Mouse (Mus musculus) frontal cortex, adult 2 months (tissue): Measurements from ENCODE around the gene C1ql4. TPM values are rescaled to one million over a fixed set of nuclear protein-coding genes. Genes with fewer than 3 reads are reported as not detected.

Experiments
- DNase-seq, 2 experiments: peaks; one replicate each; pipeline ENCODE4 v3.0.0; 2022; ENCODE audit warnings: low spot score in 1 of 2; ENCODE audit errors: extremely low spot score in 1 of 2
- polyA plus RNA-seq: library from polyadenylated mRNA; depleted of rRNA; stranded (reverse); fragments of >200 nt; gene quantifications from 2 replicates; pipeline ENCODE4 v1.2.3, GENCODE M21; 2012

Gene C1ql4
- polyA plus RNA-seq, 1 experiment = not detected

DNA sequence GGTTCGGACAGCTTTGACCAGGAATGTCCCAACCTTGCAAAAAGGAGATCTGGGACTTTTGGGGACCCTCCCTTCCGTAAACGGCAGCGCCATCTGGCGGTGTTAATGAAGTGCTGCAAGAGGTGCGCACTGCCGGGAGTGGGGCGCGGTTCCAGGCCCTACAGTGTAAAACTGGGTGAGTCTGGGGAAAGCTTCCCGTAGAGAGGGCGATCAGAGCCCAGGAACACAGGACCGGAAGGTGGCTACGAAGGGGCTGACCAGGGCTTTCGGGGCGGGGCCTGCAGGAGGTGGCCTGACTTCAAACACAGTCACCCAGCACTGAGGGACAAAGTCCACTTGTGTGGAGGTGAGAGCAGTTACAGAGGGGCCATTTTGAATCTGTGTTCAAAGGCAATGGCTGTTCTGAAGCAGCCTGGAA lies 11.5 kb upstream of the C1ql4 start:
- peak in 1 of 2 experiments; percentile 30 for DNase-seq

DNA sequence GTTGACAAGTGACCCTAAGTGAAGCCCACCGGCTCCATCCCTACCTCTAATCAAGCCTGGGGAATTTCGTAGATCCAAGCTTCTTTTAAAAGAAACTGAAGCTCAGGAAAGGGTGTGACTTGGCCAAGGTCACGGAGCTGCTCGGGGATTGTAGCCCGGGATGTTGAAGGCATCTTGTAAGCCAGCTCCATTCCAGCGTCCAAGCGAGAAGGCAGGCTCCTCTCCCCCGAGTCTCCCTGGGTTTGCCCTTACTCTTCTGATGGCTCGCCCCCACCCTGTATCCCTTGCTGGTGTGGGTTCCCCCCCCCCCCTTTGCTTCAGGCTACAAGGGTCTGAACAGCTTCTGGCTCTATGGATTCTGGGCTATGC lies 10.9 kb upstream of the C1ql4 start:
- no peak for DNase-seq

DNA sequence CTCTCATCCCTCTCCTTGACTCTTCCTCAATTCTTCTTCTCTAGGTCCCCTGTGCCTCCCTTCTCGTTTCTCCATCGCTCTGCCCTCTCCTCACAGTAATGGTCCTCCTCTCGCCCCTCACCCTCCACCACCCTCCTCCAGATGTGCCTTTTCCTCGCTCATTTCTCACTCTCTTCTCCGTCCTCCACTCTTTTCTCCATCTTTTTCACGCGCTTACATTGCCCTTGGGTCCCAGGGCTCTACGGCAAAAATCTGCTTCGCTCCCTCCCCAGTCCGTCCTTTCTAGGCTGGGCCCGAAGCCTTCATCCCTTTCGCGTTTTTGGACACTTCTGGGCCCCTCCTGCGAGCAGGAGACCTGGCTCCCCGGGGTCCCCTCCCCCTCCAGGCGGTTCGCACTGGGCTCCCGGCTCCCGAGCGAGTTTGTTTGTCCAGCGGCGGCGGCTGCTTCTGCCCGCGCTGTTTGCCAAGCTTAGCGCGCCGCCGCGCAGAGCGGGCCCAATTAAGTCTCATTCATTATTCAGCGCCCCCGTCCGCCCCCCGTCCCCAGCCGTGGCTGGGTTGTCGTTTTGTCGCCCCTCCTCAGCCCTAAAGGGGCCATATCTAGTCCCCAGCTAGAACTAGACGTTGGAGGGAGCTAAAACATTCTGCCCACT lies 10.3 kb upstream of the C1ql4 start:
- no peak for DNase-seq

DNA sequence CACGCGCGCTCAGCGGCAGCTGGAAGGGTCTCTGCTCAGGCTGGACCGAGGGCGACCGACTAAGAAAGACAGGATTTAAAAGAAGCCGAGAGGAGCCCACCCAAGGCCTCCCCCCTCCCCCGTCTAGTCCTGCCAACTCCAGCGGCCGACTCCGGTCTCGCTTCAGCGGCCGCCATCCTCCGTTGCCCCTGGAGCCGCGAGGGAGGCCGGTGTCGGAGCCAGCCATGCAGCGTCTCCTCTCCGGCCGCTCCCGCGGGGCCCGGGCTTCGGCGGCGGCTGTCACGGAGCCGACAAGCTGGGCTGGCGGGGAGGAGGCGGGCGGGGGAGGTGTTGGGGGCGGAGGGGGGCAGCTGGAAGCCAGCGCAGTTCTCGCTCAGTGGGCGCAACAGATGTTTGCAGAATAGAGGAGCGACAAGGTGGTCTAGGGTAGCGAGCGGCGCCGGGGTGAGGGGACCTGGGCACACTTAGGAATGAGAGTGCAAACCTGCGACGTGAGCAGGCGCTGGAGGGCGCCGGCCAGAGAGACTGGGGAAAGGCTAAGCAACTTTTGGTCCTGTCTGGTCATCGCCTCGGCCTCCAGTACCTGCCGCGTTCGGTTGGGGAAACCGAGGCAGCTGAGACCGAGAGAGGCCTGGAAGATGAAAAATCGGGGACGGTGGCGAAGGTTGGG lies 9.3 kb upstream of the C1ql4 start:
- no peak for DNase-seq

DNA sequence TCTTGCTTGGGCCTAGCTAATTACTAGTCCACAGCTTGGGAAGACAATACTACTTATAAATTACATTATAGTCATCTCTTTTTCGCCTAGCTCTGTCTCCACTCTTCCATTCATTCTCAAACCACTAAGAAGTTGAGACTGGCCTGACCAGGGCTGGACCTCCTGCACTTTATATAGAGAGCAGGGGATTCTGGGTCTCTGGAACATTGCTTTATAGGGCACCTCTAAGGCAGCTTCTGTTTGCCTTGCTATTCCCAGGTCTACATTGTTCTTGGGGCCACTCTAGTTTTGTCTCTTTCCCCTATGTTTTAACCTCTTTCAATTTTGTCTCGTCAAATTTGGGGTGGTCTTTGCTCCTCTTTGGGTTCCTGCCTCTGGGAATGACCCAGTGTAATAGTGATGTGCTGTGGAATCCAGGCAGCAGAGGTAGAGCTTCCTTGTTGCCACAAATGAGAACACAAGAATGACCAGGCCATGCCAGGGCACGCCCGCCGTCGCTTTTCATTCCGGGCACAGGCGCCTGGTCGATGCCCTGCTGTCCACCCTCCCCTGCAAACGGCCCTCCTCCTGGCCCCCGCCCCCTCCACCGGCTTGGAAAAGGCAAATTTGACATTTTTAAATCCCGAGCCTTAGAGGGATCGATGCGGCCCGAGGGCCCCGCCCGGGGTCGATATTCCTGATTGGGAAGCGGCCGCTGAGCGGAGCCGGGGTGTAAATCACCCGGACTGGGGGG lies 8.6 kb upstream of the C1ql4 start:
- DNase-seq = no peak

DNA sequence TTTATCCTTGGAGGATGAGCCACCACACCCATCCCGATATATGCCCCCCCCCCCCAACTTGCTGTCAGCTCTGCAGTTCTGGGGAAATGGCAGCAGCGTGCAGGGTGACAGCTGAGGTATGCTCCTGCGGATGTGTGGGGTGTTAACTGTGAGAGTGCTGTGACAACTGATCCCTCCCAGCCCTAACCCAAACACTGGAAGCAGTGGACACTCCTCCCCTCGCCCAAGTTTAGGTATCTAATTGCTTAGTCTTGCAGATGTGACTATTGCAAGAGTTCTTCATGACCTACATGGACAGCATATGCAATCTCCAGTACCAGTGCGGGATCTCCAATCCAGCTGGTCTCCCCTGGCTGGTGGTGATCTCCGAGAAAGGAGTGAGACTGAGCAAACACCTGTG lies 7.7 kb upstream of the C1ql4 start:
- DNase-seq = no peak

DNA sequence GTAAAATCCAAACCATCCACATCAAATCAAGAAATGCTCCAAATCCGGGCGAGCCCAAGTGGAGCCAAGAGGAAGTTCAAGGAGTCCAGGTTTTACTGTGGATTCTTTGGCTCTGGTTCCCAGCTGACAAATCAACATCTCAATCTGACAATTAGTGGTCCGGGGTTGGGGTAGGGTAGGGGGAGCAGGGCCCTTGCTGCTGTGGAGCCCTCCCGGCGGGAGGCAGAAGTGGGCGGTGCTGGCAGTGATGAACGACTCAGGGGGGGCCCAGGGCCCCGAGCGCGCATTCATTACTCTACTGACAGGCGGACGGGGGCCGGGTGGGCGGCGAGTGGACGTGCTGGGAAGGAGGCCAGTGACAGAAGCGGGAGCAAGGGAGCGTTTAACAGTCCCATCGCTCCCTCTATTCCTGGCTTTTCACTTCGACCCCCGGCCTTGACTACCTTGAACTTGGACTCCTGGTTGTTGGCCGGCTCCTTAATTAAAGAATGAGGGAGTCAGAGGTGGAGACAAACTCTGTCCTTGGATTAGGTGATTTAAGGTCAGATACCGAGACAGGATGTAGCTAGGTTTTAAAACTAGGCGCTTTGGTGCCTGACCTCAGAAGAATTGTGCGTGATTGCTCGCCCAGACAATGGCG lies 7.1 kb upstream of the C1ql4 start:
- no peak for DNase-seq

DNA sequence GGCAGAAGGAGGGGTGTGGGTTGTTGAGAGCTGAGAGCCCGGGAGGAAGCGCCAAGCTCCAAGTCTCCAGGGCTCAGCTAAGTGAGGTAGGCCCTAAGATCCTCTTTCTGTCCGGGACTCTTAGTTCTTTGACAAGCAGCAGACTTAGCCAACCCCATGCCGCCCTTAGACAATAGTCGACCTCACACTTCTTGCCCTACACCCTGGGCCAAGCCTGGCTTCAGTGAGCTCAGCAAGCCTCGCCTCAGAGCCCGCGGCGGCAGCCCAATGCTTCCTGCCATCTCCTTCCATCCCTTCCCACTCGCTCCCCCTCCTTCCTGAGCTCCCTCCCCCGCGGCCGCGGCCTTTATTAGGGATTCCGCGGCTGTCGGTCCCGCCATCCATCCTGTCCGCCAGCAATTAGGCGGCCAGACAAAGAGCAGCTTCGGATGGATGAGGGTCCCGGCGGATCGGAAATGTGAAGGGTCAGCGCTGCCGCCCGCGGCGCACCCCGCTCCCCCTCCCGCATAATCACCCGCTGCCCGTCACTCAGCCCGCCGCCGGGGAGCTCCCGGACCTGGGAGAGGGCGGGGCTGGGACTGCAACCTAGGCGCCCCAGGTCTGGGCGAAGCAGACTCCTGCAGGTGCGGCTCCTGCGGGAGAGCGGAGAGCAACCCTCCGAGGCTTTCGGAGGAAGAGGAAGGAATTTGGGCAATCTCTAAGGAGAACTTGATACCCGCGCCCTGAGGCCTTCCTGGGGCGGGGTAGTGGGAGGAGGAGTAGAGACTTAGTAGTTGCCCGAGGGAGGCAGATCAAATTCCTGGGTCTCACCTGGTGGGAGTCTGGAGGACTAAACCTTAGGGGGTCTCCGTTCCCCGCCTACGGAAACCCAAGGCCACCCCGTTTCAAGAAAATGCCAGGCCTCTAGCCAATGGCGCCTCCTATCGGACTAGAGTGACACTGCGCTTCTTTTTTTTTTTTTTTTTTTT lies 6.0 kb upstream of the C1ql4 start:
- DNase-seq = no peak

DNA sequence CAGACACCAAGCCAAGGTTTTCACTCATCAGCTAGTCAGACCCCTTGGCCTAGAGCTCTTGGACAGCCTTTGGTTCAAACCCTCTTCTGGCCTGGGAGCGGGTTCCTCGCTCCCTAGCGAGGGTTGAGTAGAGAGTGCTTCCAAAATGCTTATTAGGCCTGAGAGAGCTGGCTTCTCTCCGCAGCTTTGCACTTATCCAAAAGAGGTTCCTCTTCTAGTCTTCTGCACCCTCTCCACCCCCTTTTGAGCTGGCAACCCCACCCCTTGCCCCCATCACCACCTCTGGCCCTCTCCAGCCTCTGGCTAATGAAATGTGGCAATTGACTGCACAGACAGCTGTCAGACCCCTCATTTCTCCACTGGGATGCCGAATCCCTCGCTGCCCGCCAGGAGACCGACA lies 5.3 kb upstream of the C1ql4 start, which contains the start of gene Dnajc22:
TSS of gene Dnajc22 (plus strand) at position 301 of the 400 bp plus-strand sequence.
- no peak for DNase-seq

DNA sequence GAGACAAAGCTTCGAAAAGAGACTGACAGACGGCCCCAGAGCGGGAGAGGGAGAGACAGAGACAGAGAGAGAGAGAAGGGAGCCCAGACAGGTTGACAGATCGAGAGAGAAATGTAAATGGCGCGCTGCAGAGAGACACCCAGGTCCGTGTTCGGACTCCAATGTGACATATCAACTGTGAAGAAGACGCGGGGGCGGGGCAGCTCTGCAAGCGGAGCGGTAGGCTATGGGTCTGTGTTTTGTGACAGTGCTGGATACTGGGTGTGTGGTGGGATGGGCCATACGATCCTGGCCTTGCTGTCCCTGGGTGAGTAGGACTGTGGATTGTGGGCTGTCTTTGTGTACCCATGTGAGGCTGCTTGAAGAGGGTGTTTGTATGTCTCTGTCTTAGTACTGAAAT lies 1.5 kb upstream of the C1ql4 start:
- DNase-seq = no peak

DNA sequence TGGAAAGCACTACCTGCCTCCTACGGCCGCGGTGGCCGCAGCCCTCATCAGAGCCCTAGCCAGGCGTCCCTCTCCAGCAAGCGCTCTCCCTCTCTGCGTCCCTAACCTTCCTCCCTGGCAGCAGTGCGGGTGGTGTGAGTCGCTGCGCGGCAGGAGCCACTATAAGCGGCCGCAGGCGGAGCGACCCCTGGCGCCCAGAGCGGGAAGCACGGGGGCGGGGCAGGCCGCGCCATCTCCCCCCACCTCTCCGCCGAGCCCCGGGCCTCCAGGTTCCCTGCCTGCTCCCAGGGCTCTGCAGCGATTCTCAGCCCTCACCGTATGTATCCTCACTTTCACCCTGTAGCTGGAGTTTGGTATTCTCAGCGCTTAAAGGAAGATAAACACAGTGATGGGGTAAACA lies 675 bp upstream of the C1ql4 start:
- peak in 1 of 2 experiments; percentile 55 for DNase-seq

DNA sequence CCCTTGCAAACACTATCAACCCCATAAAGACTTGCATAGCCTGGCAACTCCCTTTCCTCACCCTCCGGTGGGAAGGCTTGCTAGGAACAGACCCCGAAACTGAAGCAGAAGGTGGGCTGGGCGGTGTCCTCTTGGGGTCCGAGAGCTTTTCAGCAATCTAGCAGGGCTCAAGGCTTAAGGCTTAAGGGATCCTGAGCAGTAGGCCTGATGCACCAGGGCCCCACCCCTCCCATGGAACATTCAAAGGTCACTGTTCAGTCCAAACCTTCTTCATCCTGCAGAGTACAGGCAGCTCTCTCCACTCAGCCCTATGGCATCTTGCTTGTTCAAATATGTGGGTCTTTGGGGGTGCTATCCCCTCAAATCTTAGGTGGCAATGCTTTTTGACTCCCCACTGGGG lies 1.6 kb downstream of the C1ql4 start:
- DNase-seq = no peak

DNA sequence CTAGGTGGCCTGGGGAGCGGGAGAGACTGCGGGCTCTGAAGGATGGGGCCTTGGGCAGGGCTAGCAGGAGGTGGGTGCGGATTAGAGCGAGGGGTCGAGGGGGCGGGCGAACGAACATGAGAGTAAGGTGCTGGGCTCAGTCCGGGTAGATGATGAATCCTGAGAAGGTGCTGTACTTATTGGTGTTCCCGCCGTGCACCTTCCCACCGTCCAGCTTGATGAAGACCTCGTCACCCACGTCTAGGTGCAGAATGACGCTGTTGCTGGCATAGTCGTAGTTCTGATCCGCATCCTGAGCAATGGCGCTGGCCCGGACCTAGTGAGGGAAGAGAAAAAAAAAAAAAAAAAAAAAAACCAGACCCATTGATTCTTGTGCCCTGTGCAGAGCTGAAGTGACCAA lies 3.0 kb downstream of the C1ql4 start:
- DNase-seq = no peak

DNA sequence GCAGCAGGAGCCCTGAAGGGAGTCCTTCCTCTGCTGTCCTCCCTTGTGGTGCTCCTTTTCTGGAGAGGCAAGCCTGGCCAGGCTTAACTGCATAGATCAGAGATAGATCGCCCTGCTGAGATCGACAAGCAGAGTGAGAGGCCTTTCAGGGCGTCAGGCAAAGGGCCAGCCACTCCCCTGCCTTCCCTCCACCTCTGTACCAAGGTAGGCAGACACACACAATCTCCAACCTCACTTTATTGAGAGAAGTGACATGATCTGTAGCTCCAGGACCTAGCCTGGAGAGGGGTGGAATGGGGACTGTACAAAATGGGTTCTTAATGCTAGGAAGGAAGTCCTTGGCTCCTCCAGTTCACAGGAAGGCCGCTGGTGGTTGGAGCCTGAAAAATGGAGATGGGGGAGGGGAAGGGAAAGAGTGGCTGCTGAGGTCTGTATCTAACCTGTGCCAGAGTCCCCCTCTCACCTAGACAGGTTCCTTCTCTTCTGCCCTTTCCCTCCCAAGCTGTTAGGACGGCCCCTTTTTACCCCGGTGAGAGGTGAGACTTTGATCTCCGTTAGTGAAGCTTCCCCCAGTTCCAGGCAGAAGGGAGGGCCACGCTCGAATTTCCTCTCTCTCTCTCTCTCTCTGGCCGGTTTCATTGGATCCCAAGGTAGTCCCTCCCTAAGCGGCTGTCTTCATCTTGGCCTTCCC lies 3.6 kb downstream of the C1ql4 start:
- no peak for DNase-seq

DNA sequence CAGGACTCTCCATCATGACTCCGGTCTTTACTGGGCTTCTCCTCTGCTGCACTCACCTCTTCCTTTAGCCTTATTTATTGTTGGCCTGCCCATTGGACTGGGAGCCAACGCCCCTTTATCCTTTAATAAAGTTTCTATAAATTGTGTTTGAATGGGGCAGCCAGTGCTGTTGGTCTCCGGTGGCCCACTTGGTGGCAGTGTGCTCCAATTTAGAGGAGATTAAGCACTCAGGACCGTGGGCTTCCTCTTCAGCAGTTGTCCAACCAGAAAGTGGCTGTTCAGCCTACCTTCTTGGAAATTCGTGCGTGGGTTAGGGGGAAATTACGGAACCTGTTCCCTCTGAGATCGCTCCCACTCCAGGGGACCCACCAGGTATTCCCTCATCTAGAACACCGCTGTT lies 4.4 kb downstream of the C1ql4 start:
- peak in 1 of 2 experiments; percentile 57 for DNase-seq

DNA sequence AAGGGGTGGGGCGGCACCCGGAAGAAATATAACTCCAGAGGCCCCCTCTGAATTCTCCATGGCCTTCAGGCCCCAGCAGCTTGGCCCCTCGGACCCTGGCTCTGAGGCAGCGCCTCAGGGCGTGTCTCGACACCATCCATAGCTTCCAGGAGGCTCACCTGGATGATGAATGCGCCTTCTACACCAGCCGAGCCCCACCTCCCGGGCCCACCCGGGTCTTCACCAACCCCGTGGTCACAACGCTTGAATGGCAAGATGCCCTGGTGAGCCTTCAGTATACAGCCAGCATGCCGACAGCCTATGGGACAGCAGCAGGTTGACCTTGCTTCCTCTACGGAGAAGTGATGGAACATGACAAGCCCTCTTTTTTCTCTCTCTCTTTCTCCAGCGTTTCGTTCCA lies 4.8 kb downstream of the C1ql4 start:
- DNase-seq = no peak

DNA sequence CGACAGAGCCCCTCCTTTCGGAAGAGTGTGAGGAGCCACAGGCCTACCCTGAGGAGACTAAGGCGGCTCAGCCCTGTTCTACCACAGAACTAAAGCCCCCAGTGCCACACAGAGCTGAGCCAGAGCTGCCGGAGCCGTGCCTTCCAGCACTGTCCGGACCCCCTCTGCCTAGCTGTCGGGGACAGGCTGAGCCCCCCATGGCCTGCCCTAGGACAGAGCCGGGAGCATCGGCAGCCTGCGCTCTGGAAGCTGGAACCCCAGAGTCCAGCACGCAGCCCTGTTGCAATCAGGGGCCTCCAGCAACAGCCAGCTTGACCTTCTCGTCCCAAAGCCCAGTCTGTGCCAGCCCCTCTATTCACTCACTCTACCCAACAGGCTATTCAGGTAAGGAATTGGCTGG lies 5.3 kb downstream of the C1ql4 start:
- DNase-seq = no peak

DNA sequence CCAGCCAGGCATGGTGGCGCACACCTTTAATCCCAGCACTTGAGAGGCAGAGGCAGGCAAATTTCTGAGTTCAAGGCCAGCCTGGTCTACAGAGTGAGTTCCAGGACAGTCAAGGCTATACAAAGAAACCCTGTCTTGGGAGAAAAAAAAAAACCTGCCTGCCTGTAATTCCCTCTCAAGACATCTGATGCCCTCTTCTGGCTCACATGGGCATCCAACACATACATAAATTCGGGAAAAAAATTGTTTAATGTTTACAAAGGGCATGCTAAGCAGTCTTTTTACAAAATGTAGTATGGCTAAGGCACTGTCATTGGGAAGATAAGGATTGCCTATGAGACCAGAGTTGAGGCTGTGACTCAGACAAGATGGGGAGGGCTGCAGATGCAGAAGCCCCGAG lies 7.8 kb downstream of the C1ql4 start:
- no peak for DNase-seq

DNA sequence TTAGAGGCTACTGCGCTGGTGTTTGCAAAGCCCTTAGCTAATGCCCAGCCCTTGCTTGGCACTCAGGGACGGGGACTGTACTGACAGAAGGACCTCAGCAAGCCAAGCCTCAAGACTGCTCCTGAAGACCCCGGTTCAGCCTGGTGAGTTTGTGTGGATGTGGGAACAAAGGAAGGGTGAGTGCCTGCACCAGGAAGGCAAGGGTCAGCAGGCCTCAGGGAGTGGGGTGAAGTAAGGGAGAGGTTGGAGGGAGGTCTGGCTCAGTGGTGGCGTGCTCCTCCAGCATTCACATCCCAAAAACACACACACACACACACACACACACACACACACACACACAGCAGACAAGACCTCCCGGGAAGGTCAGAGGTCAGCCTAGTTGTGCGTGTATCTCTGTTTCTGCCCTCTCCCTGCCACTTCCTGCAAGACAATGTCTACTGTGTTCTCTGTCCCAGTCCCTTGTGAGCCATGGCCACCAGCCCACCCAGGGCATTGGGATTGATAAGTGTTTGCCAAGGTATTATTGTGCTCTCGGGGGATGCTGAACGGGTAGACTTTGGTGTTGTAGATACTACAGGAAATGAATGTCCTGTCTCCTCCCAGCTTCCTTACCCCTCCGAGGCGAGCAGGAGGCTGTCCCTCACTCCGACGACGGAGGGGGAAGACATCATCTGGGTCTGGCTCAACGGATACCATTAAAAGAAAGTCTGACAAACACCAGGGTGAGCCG lies 9.3 kb downstream of the C1ql4 start:
- no peak for DNase-seq
